Mouse (Mus musculus): ENCODE measurements around the gene Shtn1. TPM values are rescaled to one million over a fixed set of nuclear protein-coding genes. Genes with fewer than 3 reads are reported as not detected.
A peak's percentile ranks its signal among the peaks of the same experiment; 100 is the strongest.

The Shtn1 gene
- 4.6 and 4.7 TPM in 2 replicates for polyA plus RNA-seq (2016; fragmentation: Nextera tagmentation; extraction: Ambion mirVana)

DNA sequence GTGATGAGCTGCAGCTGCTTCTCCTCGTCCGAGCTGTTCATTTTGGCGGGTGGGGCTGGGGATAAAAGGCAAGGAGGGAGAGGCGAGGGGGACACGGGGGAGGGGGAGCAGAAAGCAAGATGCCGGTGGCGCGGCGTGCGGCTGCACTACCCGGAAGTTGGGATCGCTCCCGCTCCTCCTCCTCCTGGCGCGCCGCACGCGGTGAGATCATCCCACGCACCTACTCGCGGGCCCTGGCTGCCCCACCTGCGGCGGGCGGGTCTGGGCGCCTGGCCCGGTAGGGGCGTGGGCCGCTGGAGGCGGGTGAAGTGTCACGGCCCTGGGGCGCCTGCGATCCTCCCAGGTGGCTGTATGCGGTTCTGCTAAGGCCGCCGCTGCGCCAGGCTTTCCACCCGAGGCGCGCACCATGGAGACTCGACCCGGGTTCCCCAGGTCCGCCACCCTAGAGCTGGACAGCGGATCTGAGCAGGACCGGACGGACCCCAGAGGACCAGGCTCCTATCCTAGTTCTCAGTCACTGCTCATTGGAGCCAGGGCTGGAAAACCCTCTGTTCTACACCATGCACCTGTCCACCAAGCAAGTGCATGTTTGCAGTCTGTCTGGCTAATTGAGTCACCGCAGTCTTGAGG lies at the start of gene Shtn1:
TSS of gene Shtn1 (minus strand) at position 629 of the 630 bp plus-strand sequence.
- Histone ChIP-seq H3K4me1 (peaks cover 4% of the 10 kb centered on the region; the same call in 1 of the 2 replicates), H3K9me3 (no peaks in the 10 kb centered on the region), H3K4me2 (replicated peaks) (peak within 1 kb of the TSS; percentile 92), H3K9ac (peak within 1 kb of the TSS; percentile 55), H3K4me3 (peak within 1 kb of the TSS; percentile 66), H3K36me3 (no peaks in the 10 kb centered on the region), H3K27ac (no peak within 1 kb of the TSS), H3K27me3 (peaks cover 56% of the 10 kb centered on the region)
- 0 out of 2 replicates have a peak, but pooled peaks have one; percentile 35 for ATAC-seq (ENCODE audit: insufficient number of reproducible peaks, insufficient read depth, low FRiP score, low TSS enrichment)
- 1% methylated on average over 41 of the region's 46 CpGs for WGBS

DNA sequence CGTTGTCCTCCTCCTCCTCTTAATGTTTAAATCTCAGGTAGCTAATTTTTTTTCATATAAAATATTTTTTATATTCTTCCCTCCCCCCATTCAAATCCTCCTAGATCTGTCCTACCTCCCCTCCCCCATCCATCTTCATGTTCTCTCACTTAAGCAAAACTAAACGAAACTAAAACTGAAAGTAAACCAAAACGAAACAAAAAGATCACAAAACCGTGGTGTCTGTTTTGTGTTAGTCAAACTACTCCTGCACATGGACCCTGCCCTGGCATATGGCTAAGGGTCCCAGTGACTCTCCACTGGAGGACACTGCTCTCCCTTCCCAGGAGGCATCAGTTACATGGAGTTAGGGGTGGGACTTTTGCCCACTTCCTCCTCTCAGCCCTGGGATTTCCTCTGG lies 38.3 kb upstream of the Shtn1 start:
- ATAC-seq (ENCODE audit: insufficient number of reproducible peaks, insufficient read depth, low FRiP score, low TSS enrichment), result no peak
- H3K4me3 ChIP-seq, result no peak overlapping the region
- H3K27ac ChIP-seq, result no peak overlapping the region
- peak overlapping the region; percentile 5; the same call in 1 of the 2 replicates for H3K4me2 ChIP-seq (replicated peaks)
- no peak overlapping the region for H3K9ac ChIP-seq
- no peaks in the 10 kb centered on the region for H3K27me3 ChIP-seq
- H3K9me3 ChIP-seq, result no peaks in the 10 kb centered on the region
- 60% methylated on average over 4 of the region's 4 CpGs for WGBS
- H3K36me3 ChIP-seq, result no peaks in the 10 kb centered on the region
- no peaks in the 10 kb centered on the region for H3K4me1 ChIP-seq

DNA sequence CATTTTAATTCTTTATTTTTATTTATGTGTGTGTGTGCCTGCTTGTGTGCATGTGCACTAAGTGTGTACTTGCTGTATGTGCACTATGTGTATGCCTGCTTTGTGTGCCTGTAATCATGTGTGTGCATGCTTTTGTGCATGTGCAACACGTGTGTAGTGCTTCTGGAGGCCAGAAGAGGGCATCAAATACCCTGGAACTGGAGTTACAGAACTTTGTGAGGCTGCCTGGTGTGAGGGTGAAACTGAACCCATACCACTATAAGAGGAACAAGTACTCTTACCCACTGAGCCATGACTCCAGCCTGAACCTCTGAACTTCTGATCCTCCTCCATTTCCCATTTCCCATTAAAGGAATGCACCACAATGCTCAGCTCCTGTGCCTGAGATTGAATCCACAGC lies 34.0 kb upstream of the Shtn1 start:
- Histone ChIP-seq H3K36me3 (no peaks in the 10 kb centered on the region), H3K27ac (no peak overlapping the region), H3K9ac (no peak overlapping the region), H3K4me3 (no peak overlapping the region), H3K27me3 (no peaks in the 10 kb centered on the region), H3K4me1 (no peaks in the 10 kb centered on the region), H3K9me3 (no peaks in the 10 kb centered on the region), H3K4me2 (replicated peaks) (no peak overlapping the region)
- 35% methylated on average over 1 of the region's 1 CpGs for WGBS
- no peak for ATAC-seq (ENCODE audit: insufficient number of reproducible peaks, insufficient read depth, low FRiP score, low TSS enrichment)

DNA sequence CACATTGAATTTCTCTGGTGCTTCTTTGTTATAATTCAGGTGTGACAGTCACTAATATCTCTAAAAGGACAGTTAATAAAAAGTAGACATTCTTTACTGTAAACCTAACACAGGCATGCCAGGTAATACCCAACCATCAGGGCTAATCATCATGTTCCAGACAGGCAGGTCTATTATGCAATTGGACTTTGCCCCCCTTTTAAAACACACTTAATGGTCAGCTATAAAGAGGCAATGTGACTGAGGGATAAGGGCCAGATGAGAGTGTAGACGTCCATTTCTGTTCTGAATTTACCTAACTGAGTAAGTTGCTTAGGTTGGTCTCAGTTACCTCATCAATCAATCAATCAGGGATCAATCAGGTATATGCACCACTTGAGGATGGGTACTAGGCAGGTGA lies 22.4 kb upstream of the Shtn1 start:
- no peak for ATAC-seq (ENCODE audit: insufficient number of reproducible peaks, insufficient read depth, low FRiP score, low TSS enrichment)
- H3K4me1 ChIP-seq, result no peaks in the 10 kb centered on the region
- H3K27ac ChIP-seq, result no peak overlapping the region
- peaks cover 4% of the 10 kb centered on the region; the same call in 1 of the 2 replicates for H3K9me3 ChIP-seq
- WGBS, result 59% methylated on average over 1 of the region's 1 CpGs
- H3K27me3 ChIP-seq, result no peaks in the 10 kb centered on the region
- H3K4me2 ChIP-seq (replicated peaks), result no peak overlapping the region
- H3K9ac ChIP-seq, result no peak overlapping the region
- H3K4me3 ChIP-seq, result no peak overlapping the region
- H3K36me3 ChIP-seq, result no peaks in the 10 kb centered on the region

DNA sequence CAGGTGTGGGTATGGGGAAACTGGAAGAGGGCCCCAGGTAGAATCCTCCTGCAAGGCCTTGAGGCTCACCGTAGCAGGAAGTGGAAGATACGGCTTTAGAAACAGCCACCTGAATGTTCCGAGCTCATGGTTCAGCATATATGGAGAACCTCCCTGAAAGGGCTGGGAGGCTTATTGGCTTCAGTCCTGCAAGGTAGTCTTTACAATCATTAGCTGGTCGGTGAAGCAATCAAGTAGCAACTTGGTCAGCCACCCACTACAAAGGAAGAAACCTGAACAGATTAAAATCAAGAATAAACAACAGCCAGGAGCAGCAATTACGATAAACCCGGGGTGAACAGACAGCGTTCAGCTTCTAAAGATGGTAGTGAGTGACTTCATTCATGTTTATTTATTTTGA lies 16.4 kb upstream of the Shtn1 start:
- H3K4me1 ChIP-seq, result no peaks in the 10 kb centered on the region
- ATAC-seq (ENCODE audit: insufficient number of reproducible peaks, insufficient read depth, low FRiP score, low TSS enrichment), result no peak
- no peaks in the 10 kb centered on the region for H3K27me3 ChIP-seq
- 80% methylated on average over 7 of the region's 7 CpGs for WGBS
- no peak overlapping the region for H3K27ac ChIP-seq
- no peaks in the 10 kb centered on the region for H3K9me3 ChIP-seq
- H3K9ac ChIP-seq, result no peak overlapping the region
- no peak overlapping the region for H3K4me2 ChIP-seq (replicated peaks)
- no peaks in the 10 kb centered on the region for H3K36me3 ChIP-seq
- no peak overlapping the region for H3K4me3 ChIP-seq

DNA sequence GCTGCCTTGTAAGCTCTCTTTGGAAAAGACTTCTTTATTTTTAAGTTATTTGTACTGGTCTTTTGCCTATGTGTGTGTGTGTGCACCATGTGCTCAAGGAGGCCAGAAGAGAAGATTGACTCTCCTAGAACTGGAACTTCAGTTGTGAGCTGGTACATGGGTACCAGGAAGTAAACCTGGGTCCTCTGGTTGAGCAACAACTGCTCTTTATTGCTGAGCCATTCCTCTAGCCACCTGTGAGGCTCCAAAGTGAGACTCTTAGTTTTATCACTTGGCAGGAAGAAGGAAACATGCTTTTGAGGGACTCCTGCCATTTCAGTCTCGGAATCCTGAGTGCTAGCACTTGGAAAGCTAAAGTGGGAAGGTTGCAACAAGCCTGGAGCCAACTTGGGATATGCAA lies 14.4 kb upstream of the Shtn1 start:
- Histone ChIP-seq H3K36me3 (no peaks in the 10 kb centered on the region), H3K9ac (no peak overlapping the region), H3K27ac (no peak overlapping the region), H3K4me2 (replicated peaks) (no peak overlapping the region), H3K4me3 (no peak overlapping the region), H3K27me3 (no peaks in the 10 kb centered on the region), H3K4me1 (no peaks in the 10 kb centered on the region), H3K9me3 (no peaks in the 10 kb centered on the region)
- WGBS, result 73% methylated on average over 1 of the region's 1 CpGs
- ATAC-seq (ENCODE audit: insufficient number of reproducible peaks, insufficient read depth, low FRiP score, low TSS enrichment), result no peak

DNA sequence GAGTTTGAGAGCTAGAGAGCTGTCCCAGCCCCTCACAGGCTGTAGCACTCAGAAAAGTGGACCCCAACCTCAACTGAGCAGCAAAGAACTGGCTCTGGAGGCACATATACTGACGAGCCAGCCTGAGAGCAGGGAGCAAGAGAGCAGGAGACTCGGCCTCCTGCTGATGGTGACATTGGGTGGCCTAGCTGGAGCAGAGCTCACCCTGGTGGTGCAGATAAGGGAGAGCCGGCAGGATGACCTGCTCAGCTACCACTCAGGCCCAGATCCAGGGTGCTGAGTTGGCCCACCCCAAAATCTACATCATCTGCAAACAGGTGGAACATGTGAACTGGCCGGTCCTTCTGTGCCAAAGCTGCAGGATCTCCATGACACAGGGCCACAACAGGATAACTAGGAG lies 8.4 kb upstream of the Shtn1 start:
- H3K4me3 ChIP-seq, result no peak overlapping the region
- no peak overlapping the region for H3K4me2 ChIP-seq (replicated peaks)
- WGBS, result 55% methylated on average over 4 of the region's 4 CpGs
- H3K36me3 ChIP-seq, result no peaks in the 10 kb centered on the region
- no peaks in the 10 kb centered on the region; the same call in 1 of the 2 replicates for H3K27me3 ChIP-seq
- H3K4me1 ChIP-seq, result no peaks in the 10 kb centered on the region
- no peaks in the 10 kb centered on the region for H3K9me3 ChIP-seq
- H3K27ac ChIP-seq, result no peak overlapping the region
- no peak for ATAC-seq (ENCODE audit: insufficient number of reproducible peaks, insufficient read depth, low FRiP score, low TSS enrichment)
- no peak overlapping the region for H3K9ac ChIP-seq

DNA sequence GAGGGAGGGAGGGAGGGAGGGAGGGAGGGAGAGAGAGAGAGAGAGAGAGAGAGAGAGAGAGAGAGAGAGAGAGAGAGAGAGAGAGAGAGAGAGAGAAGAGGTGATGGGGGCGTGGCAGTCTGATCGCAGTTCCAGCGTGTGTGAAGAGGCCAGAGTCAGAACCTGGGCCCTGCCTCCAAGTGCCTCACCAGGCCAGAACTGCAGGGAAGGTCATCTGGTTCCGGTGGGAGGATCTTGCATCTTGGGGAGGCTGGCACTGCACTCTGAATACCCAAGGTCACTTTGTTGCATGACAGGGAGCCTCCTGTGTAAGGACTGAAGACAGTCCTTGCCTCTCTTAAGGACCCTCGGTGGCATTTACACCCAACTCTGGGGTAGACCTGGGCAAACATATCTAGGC lies 231 bp upstream of the Shtn1 start:
- Histone ChIP-seq H3K36me3 (no peaks in the 10 kb centered on the region), H3K4me3 (peak overlapping the region; percentile 66), H3K27me3 (peaks cover 56% of the 10 kb centered on the region), H3K9ac (no peak overlapping the region), H3K4me1 (peaks cover 4% of the 10 kb centered on the region; the same call in 1 of the 2 replicates), H3K27ac (no peak overlapping the region), H3K4me2 (replicated peaks) (peak overlapping the region; percentile 92), H3K9me3 (no peaks in the 10 kb centered on the region)
- WGBS, result 15% methylated on average over 5 of the region's 5 CpGs
- no peak for ATAC-seq (ENCODE audit: insufficient number of reproducible peaks, insufficient read depth, low FRiP score, low TSS enrichment)

DNA sequence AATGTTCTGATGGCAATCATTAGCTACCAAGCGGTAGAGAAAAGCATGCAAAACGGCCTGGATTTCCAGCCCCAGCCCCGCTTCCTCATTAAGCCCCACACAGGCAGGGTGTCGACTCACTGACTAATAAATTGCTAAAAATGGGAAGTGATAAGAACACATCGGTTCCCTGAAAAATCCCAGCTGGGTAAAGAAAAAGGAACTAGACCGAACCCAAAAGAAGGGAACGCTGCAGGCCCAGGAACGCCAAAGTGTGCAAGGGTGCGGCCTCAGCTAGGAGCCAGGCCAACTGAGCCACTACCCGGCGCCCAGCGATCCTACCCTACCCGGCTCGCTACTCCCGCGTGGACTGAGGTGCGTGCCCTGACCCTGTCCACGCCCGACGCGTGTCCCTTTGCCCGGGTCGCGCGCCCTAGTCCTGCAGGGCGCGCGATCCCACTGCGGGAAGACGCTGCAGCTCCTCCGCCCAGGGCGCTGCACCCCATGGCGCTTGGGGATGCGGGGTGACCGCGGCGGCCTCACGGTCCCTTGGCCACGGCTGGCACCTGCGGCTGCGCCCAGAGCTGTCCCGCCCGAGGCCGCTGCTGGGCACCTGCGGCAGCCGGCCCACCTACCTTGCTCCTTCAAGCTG lies 944 bp downstream of the Shtn1 start:
- no peak overlapping the region for H3K27ac ChIP-seq
- H3K4me2 ChIP-seq (replicated peaks), result peak overlapping the region; percentile 92
- no peaks in the 10 kb centered on the region for H3K36me3 ChIP-seq
- H3K4me1 ChIP-seq, result peaks cover 4% of the 10 kb centered on the region; the same call in 1 of the 2 replicates
- peak overlapping the region; percentile 66 for H3K4me3 ChIP-seq
- H3K9ac ChIP-seq, result peak overlapping the region; percentile 55
- 3% methylated on average over 46 of the region's 46 CpGs for WGBS
- no peak for ATAC-seq (ENCODE audit: insufficient number of reproducible peaks, insufficient read depth, low FRiP score, low TSS enrichment)
- peaks cover 56% of the 10 kb centered on the region for H3K27me3 ChIP-seq
- H3K9me3 ChIP-seq, result no peaks in the 10 kb centered on the region

DNA sequence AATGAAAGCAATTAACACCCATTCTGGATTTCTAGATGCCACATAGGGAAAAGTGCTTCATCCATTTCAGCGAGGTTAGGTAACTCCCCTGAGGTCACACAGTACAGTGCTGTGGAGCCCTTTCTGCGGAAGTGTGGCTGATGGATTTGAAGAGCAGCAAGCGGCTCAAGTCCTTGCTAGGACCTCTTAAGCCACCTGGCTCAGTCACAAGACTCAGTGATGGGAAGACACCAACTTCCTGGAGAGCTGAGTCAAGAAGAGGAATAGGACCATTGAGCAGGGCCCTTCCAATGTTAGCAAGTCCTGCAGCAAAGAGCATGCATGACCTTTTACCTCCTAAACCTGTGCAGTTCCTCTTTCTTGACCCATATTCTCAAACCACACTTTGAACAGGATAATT lies 1.5 kb downstream of the Shtn1 start:
- peaks cover 56% of the 10 kb centered on the region for H3K27me3 ChIP-seq
- WGBS, result 58% methylated on average over 3 of the region's 3 CpGs
- peak overlapping the region; percentile 92; the same call in 1 of the 2 replicates for H3K4me2 ChIP-seq (replicated peaks)

DNA sequence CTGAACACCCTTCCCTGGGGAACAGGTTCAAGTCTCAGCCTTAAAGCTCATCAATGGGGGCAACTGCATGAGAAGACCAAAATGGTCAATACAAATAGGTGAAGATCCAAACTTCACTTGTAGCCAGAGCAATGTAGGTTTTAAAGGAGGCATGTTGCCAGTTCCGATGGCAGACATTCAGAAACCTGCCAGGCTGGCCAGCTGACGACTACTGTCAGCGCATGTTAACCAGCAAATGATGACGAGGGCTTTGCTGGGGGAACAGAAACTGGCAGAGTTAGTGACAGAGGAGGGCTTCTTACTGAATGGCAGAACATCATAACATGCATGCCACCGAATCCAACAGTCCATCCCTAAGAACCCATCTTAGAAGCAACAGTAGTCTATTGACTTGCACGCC lies 2.9 kb downstream of the Shtn1 start:
- H3K27ac ChIP-seq, result no peak overlapping the region
- 87% methylated on average over 6 of the region's 6 CpGs for WGBS
- H3K36me3 ChIP-seq, result no peaks in the 10 kb centered on the region
- H3K4me2 ChIP-seq (replicated peaks), result no peak overlapping the region
- no peaks in the 10 kb centered on the region for H3K9me3 ChIP-seq
- no peak for ATAC-seq (ENCODE audit: insufficient number of reproducible peaks, insufficient read depth, low FRiP score, low TSS enrichment)
- no peak overlapping the region for H3K4me3 ChIP-seq
- H3K27me3 ChIP-seq, result peaks cover 55% of the 10 kb centered on the region
- peaks cover 4% of the 10 kb centered on the region; the same call in 1 of the 2 replicates for H3K4me1 ChIP-seq
- no peak overlapping the region for H3K9ac ChIP-seq

More for the DNA sequence above, 1.5 kb downstream of the Shtn1 start:
- H3K4me3 ChIP-seq, result 0 out of 2 replicates have a peak overlapping the region, but pooled peaks have one; percentile 66
- H3K27ac ChIP-seq, result no peak overlapping the region
- H3K4me1 ChIP-seq, result peaks cover 4% of the 10 kb centered on the region; the same call in 1 of the 2 replicates
- H3K9me3 ChIP-seq, result no peaks in the 10 kb centered on the region
- no peaks in the 10 kb centered on the region for H3K36me3 ChIP-seq
- ATAC-seq (ENCODE audit: insufficient number of reproducible peaks, insufficient read depth, low FRiP score, low TSS enrichment), result no peak
- H3K9ac ChIP-seq, result no peak overlapping the region

DNA sequence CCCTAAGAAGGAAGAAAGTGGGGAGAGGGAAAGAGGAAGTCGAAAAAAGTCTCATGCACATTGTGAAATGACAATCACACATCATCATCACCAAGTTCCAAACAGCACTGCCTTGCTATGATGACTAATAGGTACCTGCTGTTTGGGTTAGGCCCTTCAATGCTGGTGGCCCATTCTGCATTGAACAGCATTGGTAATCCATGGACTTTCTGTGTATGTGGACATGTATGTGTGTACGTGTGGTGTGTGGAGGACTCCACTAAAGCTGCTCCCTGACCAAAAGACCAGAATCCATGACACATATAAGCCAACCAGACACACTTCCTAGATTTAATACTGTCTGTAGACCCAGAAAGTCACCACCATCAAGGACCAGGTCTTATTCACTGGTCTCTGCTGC lies 3.9 kb downstream of the Shtn1 start:
- no peaks in the 10 kb centered on the region for H3K9me3 ChIP-seq
- WGBS, result 87% methylated on average over 2 of the region's 2 CpGs
- peaks cover 46% of the 10 kb centered on the region for H3K27me3 ChIP-seq
- H3K4me2 ChIP-seq (replicated peaks), result no peak overlapping the region
- peaks cover 4% of the 10 kb centered on the region; the same call in 1 of the 2 replicates for H3K4me1 ChIP-seq
- H3K4me3 ChIP-seq, result no peak overlapping the region
- no peak overlapping the region for H3K27ac ChIP-seq
- ATAC-seq (ENCODE audit: insufficient number of reproducible peaks, insufficient read depth, low FRiP score, low TSS enrichment), result no peak
- H3K36me3 ChIP-seq, result no peaks in the 10 kb centered on the region
- H3K9ac ChIP-seq, result no peak overlapping the region
